Mouse (Mus musculus) heart, postnatal 4 days (tissue): ENCODE measurements around the gene Tgif1. TPM values are rescaled to one million over a fixed set of nuclear protein-coding genes. Genes with fewer than 3 reads are reported as not detected.

Experiments
- DNase-seq: peaks from one replicate; pipeline ENCODE4 v3.0.0; 2021
- total RNA-seq, 2 experiments: library from RNA; stranded (reverse); gene quantifications; 2 replicates each; pipeline ENCODE4 v1.2.3; 2021

The Tgif1 gene
- total RNA-seq = 10 to 100 TPM; 13.7 to 15.5 TPM

GRCm38 (mm10) chr17:70853436-70853905 lies at the start of gene Tgif1:
Gene Tgif1 (minus strand): TSS chr17:70853546.
- peak; percentile 58 for DNase-seq

GRCm38 (mm10) chr17:70900660-70901059 lies 47.3 kb upstream of the Tgif1 start:
- DNase-seq = no peak

DNA sequence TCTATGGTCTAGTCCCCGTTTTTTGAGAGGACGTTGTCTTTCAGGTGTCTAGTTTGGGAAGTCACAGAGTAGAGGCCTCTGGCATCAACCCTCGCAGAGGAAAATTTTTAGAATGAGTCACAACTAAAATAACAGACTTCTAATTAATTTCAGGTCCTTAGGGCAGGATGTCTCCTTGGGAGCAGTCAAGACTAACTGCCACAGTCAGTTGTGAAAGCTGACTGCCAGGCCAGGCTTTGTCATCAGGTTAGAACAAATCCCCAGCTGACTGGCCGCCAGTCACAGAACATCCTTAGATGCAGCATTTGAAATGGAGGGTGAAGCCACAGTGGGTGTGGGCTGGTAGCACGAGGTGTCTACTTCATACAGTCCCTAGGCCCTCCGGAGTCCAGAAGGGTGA lies 46.3 kb upstream of the Tgif1 start:
- no peak for DNase-seq

- DNase-seq = no peak
These were observed 41.5 kb upstream of the Tgif1 start for GRCm38 (mm10) chr17:70894867-70895266.

- DNase-seq = no peak
These were observed 39.8 kb upstream of the Tgif1 start for GRCm38 (mm10) chr17:70893151-70893550.

GRCm38 (mm10) chr17:70892288-70893096 lies 39.1 kb upstream of the Tgif1 start:
- no peak for DNase-seq

DNA sequence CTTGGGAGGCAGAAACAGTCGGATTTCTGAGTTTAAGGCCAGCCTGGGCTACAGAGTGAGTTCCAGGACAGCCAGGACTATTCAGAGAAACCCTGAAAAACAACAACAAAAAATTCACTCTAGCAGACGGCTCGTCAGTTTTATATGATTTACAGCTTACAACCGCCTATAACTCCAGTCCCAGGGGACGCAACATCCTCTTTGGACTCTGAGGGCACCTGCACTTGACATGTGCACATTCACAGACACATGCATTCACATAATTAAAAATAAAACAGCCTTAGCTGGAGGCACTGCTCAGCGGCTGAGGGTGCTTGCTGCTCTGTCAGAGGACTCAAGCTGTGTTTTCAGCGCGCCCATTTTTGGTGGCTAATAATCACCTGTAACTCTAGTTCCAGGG lies 37.2 kb upstream of the Tgif1 start:
- no peak for DNase-seq

- no peak for DNase-seq
These were observed 35.3 kb upstream of the Tgif1 start for GRCm38 (mm10) chr17:70888657-70889056.

DNA sequence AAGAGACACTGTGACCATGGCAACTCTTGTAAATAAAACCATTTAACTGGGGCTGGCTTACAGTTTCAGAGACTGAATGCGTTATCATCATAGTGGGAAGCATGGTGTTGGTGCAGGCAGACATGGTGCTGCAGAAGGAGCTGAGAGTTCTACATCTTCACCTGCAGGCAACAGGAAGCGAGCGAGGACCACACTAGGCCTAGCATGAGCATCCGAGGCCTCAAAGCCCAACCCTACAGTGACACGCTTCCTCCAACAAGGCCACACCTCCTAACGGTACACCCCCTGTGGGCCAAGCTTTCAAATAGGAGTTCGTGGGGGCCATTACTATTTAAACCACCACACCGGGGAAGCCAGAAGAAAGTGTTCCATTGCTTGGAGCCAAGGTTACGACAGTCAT lies 34.5 kb upstream of the Tgif1 start:
- no peak for DNase-seq

DNA sequence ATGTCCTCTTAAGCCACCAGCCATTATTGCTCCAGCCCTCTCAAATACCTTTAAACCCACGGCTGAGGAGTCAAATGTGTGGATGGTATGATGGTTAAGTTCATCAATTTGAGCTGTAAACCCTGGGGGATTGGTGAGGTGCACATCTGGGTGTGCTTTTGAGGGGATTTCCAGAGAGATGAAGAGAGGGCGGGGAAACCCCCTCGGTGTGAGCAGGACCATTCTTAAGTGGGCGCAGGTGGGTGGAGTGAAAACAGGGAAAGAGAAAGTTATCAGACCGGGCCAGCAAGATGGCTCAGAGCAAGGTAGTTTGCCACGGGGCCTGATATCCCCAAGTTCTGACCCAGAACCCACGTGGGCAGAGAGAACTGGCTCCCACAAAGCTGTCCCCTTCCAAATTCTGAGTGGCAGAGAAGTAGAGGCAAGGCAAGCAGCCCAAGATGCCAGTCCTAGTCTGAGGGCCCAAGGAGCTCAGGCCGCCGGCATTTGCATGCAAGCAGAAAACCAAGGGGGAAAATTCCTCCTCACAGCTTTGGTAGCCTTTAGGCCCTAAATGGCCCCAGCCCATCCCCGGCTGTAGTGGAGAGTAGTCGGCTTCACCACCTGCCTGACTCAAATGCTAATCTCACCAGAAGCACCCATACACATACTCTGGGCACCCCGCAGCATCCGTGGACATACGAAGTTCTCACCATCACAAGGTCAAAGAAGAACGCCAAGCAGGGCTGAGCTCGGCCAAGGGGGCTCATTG lies 33.5 kb upstream of the Tgif1 start:
- DNase-seq = no peak

- DNase-seq = no peak
These were observed 32.5 kb upstream of the Tgif1 start for GRCm38 (mm10) chr17:70885868-70886267.

DNA sequence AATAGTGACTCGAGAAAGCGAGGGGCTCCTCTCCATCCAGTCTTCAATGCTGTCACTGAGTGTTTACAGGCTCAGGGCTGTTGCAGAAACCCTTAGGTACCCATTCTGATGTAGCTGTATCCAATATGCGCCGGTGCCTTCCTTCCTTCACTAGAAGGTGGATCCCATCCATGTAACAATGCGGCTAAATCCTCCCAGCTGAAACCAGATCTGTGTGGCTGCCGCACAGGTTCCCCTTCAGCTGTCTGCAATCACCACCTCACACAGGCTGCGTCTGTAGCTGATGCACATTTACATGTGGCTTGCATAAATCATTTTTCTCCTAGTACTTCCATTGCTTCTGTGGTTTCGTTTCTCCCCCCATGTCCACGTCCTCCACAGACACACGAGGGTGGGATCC lies 28.6 kb upstream of the Tgif1 start:
- no peak for DNase-seq

- DNase-seq = no peak
These were observed 27.8 kb upstream of the Tgif1 start for GRCm38 (mm10) chr17:70881194-70881593.

GRCm38 (mm10) chr17:70878237-70878636 lies 24.9 kb upstream of the Tgif1 start:
- no peak for DNase-seq

- DNase-seq = no peak
These were observed 20.4 kb upstream of the Tgif1 start for GRCm38 (mm10) chr17:70873778-70874124.

- no peak for DNase-seq
These were observed 19.8 kb upstream of the Tgif1 start for GRCm38 (mm10) chr17:70872936-70873777.

GRCm38 (mm10) chr17:70872094-70872929 lies 19.0 kb upstream of the Tgif1 start:
- DNase-seq = no peak

- no peak for DNase-seq
These were observed 18.3 kb upstream of the Tgif1 start for GRCm38 (mm10) chr17:70871676-70872075.

- no peak for DNase-seq
These were observed 17.2 kb upstream of the Tgif1 start for GRCm38 (mm10) chr17:70870581-70870980.

DNA sequence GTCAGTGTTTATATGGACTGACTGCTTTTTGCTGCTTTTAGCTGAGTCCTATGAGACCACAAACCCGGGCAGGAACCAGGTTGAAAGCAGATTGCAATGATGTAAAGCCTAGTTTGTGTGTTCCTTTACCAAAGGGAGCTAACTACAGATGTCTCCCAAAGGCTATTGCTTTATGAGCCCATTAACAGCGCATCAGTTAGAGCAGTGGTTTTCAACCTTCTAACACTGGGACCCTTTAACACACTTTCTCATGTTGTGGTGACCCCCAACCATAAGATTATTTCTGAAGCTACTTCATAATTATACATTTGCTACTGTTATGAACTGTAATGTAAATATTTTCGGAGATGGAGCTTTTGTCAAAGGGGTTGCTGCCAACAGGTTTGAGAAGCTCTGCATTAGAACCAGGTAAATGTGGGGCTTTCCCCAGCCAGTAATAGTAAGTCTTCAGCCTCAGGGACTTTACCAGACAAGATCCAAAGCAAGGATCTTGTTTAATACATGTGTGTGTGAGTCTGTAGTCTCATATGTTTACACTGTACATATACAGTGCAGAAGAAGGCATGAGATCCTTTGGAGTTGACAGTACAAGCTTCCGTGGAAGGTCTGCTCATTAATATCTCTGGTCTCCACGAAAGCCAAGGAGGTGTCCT lies 15.4 kb upstream of the Tgif1 start:
- DNase-seq = no peak

GRCm38 (mm10) chr17:70866538-70867114 lies 13.3 kb upstream of the Tgif1 start:
- DNase-seq = no peak
